Mouse (Mus musculus) spleen, postnatal 36 days (tissue): ENCODE data around the gene Krt90.
"Not testable (repeated sequence)": the region's sequence is repeated elsewhere in the genome, so short reads cannot be mapped to it uniquely, and the experiment has no call there.

Experiments used
- DNase-seq, 2 experiments: peaks; one replicate each; pipeline ENCODE4 v3.0.0; 2022; ENCODE audit warnings: low spot score in 2 of 2, mixed read lengths in 1 of 2

The Krt90 gene

GRCm38 (mm10) chr15:101517161-101517560, 45.6 kb downstream of the Krt90 start, which contains the start of gene Gm49425:
TSS of gene Gm49425 (minus strand) at chr15:101517261.
- not testable (repeated sequence) for DNase-seq

- no peak for DNase-seq
Measured at GRCm38 (mm10) chr15:101508247-101508646, 54.5 kb downstream of the Krt90 start.

- no peak for DNase-seq
Measured at GRCm38 (mm10) chr15:101506896-101507758, 55.6 kb downstream of the Krt90 start.
